Mouse (Mus musculus) lung, postnatal 25 days (tissue): Measurements from ENCODE around the gene 1600015I10Rik.
"Not testable (repeated sequence)": the region's sequence is repeated elsewhere in the genome, so short reads cannot be mapped to it uniquely, and the experiment has no call there.

ENCODE experiments used
- DNase-seq: peaks from one replicate; pipeline ENCODE4 v3.0.0; 2022; ENCODE audit warnings: low spot score

1600015I10Rik gene

GRCm38 (mm10) chr6:48929595-48929994, at the start of gene 1600015I10Rik:
1600015I10Rik (plus strand) TSS chr6:48929895.
- no peak for DNase-seq

DNA sequence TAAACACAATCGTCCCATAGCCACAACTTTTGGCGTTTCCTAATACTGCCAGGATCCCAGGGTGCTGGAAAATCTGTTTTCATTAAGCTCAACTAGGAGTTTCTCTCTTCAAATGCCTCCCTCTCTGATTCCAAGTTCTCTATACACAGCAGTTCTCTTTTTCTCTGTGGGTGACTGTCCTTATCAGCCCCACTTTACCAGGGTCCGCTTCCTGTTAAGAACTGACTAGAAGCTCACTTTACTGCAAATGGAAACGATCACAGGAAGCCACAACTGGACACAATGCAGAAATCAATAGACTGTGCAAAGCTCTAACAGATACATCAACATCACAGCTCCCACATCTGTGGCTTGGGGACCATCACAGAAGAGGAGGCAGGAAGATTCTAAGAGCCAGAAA, 35.5 kb upstream of the 1600015I10Rik start:
- DNase-seq: no peak

DNA sequence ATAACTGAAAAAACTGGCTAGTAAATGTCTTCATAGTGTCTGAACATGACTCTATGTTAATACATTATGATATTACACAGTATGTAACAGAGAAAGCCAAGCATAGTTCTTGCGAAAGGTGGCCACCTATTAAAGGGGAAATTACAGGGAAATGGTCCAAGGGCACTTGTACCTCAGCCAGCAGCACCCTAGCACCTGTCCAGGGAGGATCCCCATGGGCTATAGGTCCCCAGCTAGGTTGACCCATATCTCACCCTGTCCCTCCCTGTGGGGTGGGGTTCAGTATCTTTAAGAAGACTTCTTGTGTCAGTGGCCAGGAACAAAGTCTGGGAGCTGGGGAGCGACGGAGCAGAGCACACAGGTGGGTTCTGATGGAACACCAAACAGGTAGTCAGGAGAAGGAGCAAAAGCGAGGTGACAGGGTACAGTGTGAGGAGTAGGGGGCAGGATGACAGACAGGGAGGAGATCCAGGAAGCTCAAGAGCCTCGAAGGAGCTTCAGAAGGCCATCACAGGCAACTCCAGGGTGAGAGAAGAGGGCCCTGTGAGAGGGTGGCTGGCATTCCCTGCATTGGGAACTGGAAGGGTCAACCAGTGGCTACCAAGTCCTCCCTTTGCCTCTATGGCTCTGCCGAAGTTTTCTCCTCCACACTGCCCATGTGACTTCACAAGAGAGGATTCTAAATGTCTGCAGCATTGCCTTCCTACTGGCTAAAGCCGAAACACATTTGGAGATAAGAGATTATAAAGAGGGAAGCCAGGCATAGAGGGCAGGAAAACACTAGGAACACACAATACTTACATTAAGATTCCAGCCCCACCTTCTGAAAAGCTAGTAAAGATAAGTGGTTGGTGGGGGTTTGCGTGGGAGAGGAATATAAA, 34.5 kb upstream of the 1600015I10Rik start:
- no peak for DNase-seq

GRCm38 (mm10) chr6:48895941-48896340, 33.8 kb upstream of the 1600015I10Rik start:
- DNase-seq: no peak

- no peak for DNase-seq
Observed at GRCm38 (mm10) chr6:48896956-48897355, 32.7 kb upstream of the 1600015I10Rik start.

DNA sequence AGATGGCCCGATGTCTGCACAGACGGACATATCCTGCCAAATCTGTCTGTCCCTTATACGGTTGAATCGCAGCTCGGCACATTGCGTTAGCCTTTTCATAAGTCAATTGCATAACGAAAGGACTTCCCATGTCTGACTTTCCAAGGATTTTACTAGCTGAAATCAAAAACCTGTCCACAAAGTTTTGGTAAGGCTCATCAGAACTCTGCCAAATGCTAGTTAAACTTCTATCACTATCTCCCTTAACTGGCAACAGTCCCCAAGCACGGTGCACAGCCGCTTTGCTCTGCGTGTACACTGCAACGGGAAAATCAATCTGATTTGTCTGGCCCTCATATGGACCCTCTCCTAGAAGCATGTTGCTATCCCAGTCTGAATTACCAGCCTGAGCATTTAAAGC, 28.4 kb upstream of the 1600015I10Rik start:
- DNase-seq: not testable (repeated sequence)

DNA sequence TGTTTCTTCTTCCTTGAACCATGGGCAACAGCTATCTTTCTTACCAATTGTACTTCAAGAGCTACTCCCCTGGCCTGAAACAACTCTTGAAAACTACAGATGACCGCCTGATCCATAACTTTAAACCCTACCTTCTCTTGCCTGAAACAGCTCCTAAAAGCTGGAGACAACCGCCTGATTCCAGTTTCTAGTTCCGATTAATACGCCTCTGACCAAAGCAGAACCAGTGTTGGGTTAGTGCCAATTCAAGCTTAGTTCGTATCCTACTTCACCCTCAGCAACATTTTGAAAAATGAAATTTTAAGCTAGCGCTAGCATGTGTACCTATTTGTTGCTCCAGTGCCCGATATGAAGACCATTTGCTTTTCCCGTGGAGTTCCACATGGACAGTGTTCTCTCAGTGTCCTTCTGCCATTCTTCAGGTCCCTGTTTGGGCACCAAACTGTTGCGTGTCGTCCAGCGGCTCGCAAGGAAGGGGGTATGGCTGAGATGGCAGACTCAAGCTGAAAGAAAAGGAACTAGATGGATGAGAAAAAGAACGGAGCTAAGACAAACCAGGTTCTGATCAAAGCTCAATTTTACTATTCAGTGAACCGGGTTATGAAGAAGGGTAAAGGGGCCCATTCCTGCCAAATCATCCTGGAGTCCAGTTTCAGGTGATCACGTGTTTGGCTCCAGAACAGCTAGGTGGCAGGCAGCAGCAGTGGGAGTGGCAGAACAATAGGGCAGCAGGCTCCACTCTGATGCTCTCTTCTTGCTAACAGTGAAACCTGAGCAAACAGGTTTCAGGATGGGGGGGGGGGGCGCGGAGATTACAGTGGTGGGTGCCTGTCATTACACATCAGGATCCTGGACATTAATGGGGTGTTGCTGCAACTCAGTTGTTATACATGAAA, 26.9 kb upstream of the 1600015I10Rik start:
- DNase-seq: no peak

- no peak for DNase-seq
Observed at GRCm38 (mm10) chr6:48903437-48903836, 26.3 kb upstream of the 1600015I10Rik start.

GRCm38 (mm10) chr6:48905606-48906005, 24.1 kb upstream of the 1600015I10Rik start:
- DNase-seq: no peak

GRCm38 (mm10) chr6:48906371-48906770, 23.3 kb upstream of the 1600015I10Rik start:
- DNase-seq: no peak

- DNase-seq: no peak
Observed at GRCm38 (mm10) chr6:48909229-48909628, 20.5 kb upstream of the 1600015I10Rik start.

GRCm38 (mm10) chr6:48912033-48912432, 17.7 kb upstream of the 1600015I10Rik start:
- peak; percentile 12 for DNase-seq

DNA sequence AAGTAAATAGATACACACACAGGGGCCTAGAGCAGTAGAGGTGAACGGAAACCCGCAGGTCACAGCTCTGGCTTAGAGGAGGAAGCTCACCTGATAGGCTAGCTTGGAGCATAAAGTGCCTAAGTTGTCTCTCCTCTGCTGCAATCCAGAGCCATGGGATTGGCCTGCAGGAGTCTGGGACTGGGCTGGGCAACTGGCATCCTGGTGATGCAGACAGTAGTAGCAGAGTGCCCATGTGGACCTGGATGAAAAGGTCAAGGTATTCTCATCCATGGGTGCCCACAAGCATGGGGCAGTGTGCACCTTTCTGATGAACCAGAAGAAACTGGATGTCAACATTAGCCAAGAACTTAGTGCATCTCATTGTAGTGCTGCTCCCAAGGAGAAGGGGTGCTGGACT, 16.1 kb upstream of the 1600015I10Rik start:
- DNase-seq: no peak

DNA sequence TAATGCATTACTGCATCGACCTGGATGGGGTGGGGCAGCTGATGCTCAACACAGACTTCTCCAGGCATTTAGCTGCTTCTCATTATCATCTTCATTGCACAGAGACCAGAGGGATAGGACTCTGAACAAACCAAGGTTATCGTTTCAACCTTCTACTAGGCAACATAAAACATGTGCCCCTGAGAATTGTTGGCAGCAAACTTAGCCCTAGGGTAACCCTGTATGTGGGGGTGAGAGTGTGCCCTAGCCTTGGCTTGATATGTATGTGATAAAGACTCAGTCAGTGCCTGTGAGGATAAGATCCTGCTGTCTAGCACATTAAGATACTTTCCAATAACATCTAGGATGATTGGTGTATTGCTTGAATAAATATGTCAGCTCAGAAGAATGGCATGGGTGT, 19.9 kb downstream of the 1600015I10Rik start:
- DNase-seq: no peak

GRCm38 (mm10) chr6:48950676-48951075, 21.0 kb downstream of the 1600015I10Rik start:
- DNase-seq: no peak

GRCm38 (mm10) chr6:48951630-48952029, 21.9 kb downstream of the 1600015I10Rik start:
- DNase-seq: no peak

- DNase-seq: no peak
Observed at GRCm38 (mm10) chr6:48953220-48953619, 23.5 kb downstream of the 1600015I10Rik start.

- no peak for DNase-seq
Observed at GRCm38 (mm10) chr6:48954211-48954610, 24.5 kb downstream of the 1600015I10Rik start.

DNA sequence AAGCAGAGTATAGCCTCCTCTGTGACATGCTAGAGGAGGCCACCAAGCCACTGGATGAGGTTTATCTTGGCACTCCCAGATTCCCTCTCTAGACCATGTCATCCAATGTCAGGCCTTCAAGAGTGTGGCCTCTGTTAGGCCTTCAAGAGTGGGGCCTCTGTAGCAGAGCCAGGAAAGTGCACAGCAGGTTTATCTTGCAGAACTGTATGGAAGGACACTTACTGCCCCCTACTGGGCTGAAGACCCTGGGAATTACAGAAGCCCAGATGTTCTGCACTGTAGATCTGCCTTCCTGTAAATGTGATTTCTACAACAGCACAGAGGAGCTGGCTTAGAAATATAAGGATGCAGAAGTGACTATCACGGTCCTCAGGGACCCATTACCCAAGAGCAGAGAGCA, 25.3 kb downstream of the 1600015I10Rik start:
- DNase-seq: peak; percentile 50

- DNase-seq: no peak
Observed at GRCm38 (mm10) chr6:48956785-48957184, 27.1 kb downstream of the 1600015I10Rik start.

DNA sequence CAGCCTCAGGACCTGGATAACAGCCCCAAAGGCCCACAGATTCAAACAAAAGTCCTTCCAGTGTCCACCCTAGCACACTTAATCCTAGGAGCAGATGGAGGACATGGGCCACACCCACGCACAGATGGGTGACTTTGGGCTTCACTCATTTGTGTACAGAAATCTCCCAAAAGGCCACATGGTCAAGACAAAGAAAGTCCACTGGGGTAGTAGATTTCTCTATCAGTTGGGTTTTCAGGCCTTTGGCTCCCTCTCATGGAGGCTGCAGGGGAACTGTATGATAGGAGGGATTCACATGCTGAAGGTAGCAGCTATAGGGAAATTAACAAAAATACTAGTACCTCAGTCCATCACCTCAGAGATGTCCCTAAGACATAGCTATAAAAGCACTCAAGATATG, 28.4 kb downstream of the 1600015I10Rik start:
- DNase-seq: no peak

DNA sequence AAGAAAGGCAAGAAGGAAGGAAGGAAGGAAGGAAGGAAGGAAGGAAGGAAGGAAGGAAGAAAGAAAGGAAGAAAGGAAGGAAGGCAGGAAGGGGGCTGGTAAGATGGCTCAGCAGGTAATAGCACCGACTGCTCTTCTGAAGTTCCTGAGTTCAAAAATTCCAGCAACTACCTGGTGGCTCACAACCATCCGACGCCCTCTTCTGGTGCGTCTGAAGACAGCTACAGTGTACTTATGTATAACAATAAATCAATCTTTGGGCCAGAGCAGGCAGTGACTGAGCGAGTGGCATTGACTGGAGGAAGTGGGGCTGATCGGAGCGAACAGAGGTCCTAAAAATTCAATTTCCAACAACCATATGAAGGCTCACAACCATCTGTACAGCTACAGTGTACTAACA, 29.5 kb downstream of the 1600015I10Rik start:
- DNase-seq: not testable (repeated sequence)

GRCm38 (mm10) chr6:48966696-48967095, 37.0 kb downstream of the 1600015I10Rik start:
- DNase-seq: not testable (repeated sequence)
